Mouse (Mus musculus) hindbrain, embryonic 11.5 days (tissue): Measurements from ENCODE around the gene Lasp1. TPM values are rescaled to one million over a fixed set of nuclear protein-coding genes. Genes with fewer than 3 reads are reported as not detected.
A peak's percentile ranks its signal among the peaks of the same experiment; 100 is the strongest.

Experiments used
- ATAC-seq: fragments of 200-750 bp; cut with Nextera tagmentation; 2 replicates; pipeline ENCODE4 v1.8.0; 2017; ENCODE audit warnings: mild to moderate bottlenecking, moderate TSS enrichment, moderate library complexity; ENCODE audit not compliant: low FRiP score
- DNase-seq: peaks from one replicate; pipeline ENCODE4 v3.0.0-alpha.2; 2015; ENCODE audit warnings: low spot score
- H3K27ac ChIP-seq: fragments of 300-500 bp; sonication (generic); 2 replicates; pipeline ENCODE4 v1.5.1; 2014; ENCODE audit warnings: mild to moderate bottlenecking, low read depth, low read length
- H3K27me3 ChIP-seq: fragments of 300-500 bp; sonication (generic); 2 replicates; pipeline ENCODE4 v1.6.1; 2014; ENCODE audit warnings: mild to moderate bottlenecking, low read length, moderate library complexity, mixed read lengths; ENCODE audit not compliant: control insufficient read depth, insufficient read depth
- H3K36me3 ChIP-seq: fragments of 300-500 bp; sonication (generic); 2 replicates; pipeline ENCODE4 v1.6.1; 2014; ENCODE audit warnings: mild to moderate bottlenecking, low read length, moderate library complexity, mixed read lengths; ENCODE audit not compliant: control insufficient read depth, insufficient read depth
- H3K4me1 ChIP-seq: fragments of 300-500 bp; sonication (generic); replicated peaks from 2 replicates; pipeline ENCODE4 v1.6.1; 2014; ENCODE audit warnings: low read length, mixed read lengths; ENCODE audit not compliant: control insufficient read depth, insufficient read depth
- H3K4me2 ChIP-seq: fragments of 300-500 bp; sonication (generic); replicated peaks from 2 replicates; pipeline ENCODE4 v1.6.1; 2014; ENCODE audit warnings: mild to moderate bottlenecking, low read depth, low read length
- H3K4me3 ChIP-seq: fragments of 300-500 bp; sonication (generic); 2 replicates; pipeline ENCODE4 v1.5.1; 2014; ENCODE audit warnings: low read depth, low read length
- H3K9ac ChIP-seq: fragments of 300-500 bp; sonication (generic); 2 replicates; pipeline ENCODE4 v1.6.1; 2014; ENCODE audit warnings: low read depth, low read length
- H3K9me3 ChIP-seq: fragments of 300-500 bp; sonication (generic); 2 replicates; pipeline ENCODE4 v1.6.1; 2016; ENCODE audit warnings: low read length; ENCODE audit not compliant: control insufficient read depth
- WGBS: fragments of 180-500 bp; shearing (Covaris S2); extraction: QIAGEN DNeasy Blood & Tissue Kit; methylation state at CpG from one replicate; pipeline ENCODE4 v1.1.7; 2014; 5-methylcytosine and 5-hydroxymethylcytosine counted together
- polyA plus RNA-seq: library from polyadenylated mRNA; unstranded; fragments of >200 nt; fragmentation: Nextera tagmentation; extraction: Ambion mirVana; gene quantifications from 2 replicates; pipeline ENCODE4 v1.2.1, GENCODE M21; 2014

Lasp1 gene
- polyA plus RNA-seq, 1 experiment from 2014 or later: 45.8 TPM

- H3K36me3 ChIP-seq: no peaks in the 10 kb centered on the region
- H3K9ac ChIP-seq: no peak overlapping the region
- no peaks in the 10 kb centered on the region for H3K9me3 ChIP-seq
- H3K4me2 ChIP-seq: no peak overlapping the region
- H3K27ac ChIP-seq: no peak overlapping the region
- ATAC-seq: no peak
- no peaks in the 10 kb centered on the region for H3K27me3 ChIP-seq
- no peaks in the 10 kb centered on the region for H3K4me1 ChIP-seq
- no peak for DNase-seq
- WGBS: 97% methylated on average over 1 of the region's 1 CpGs
- no peak overlapping the region for H3K4me3 ChIP-seq
Observed at GRCm38 (mm10) chr11:97874396-97874795, 75.6 kb downstream of the Lasp1 start.

GRCm38 (mm10) chr11:97877341-97877740, 78.5 kb downstream of the Lasp1 start:
- H3K36me3 ChIP-seq: no peaks in the 10 kb centered on the region
- H3K9ac ChIP-seq: no peak overlapping the region
- no peaks in the 10 kb centered on the region for H3K27me3 ChIP-seq
- 76% methylated on average over 2 of the region's 2 CpGs for WGBS
- ATAC-seq (no peak), DNase-seq (no peak)
- no peak overlapping the region for H3K4me2 ChIP-seq
- H3K27ac ChIP-seq: no peak overlapping the region
- H3K9me3 ChIP-seq: no peaks in the 10 kb centered on the region
- H3K4me1 ChIP-seq: no peaks in the 10 kb centered on the region
- H3K4me3 ChIP-seq: no peak overlapping the region

DNA sequence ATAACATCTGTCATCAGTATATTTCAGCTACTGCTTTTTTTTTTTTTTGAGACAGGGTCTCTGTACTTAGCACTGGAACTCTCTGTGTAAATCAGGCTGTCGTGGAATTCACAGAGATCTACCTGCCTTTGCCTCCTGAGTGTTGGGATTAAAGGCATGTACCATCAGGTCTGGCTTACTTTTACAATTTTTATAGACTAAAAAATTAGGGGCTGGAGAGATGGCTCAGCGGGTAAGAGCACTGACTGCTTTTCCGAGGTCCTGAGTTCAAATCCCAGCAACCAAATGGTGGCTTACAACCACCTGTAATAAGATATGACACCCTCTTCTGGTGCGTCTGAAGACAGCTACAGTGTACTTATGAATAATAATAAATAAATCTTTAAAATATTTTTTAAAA, 81.6 kb downstream of the Lasp1 start:
- 90% methylated on average over 4 of the region's 4 CpGs for WGBS

GRCm38 (mm10) chr11:97883542-97883917, 84.7 kb downstream of the Lasp1 start:
- ATAC-seq: peak; percentile 46; the same call in 1 of the 2 replicates
- Histone ChIP-seq H3K9ac (peak overlapping the region; percentile 63), H3K4me2 (peak overlapping the region; percentile 56), H3K27me3 (no peaks in the 10 kb centered on the region), H3K4me1 (no peaks in the 10 kb centered on the region), H3K27ac (peak overlapping the region; percentile 80), H3K9me3 (no peaks in the 10 kb centered on the region), H3K4me3 (peak overlapping the region; percentile 54), H3K36me3 (no peaks in the 10 kb centered on the region)
- DNase-seq: peak; percentile 83
- WGBS: 7% methylated on average over 26 of the region's 26 CpGs

More for the DNA sequence above, 81.6 kb downstream of the Lasp1 start:
- H3K4me1 ChIP-seq: no peaks in the 10 kb centered on the region
- H3K36me3 ChIP-seq: no peaks in the 10 kb centered on the region
- no peak overlapping the region for H3K9ac ChIP-seq
- H3K9me3 ChIP-seq: no peaks in the 10 kb centered on the region
- H3K27ac ChIP-seq: no peak overlapping the region
- DNase-seq (no peak), ATAC-seq (no peak)
- H3K4me3 ChIP-seq: no peak overlapping the region
- no peak overlapping the region for H3K4me2 ChIP-seq
- no peaks in the 10 kb centered on the region for H3K27me3 ChIP-seq

GRCm38 (mm10) chr11:97883918-97884600, 85.3 kb downstream of the Lasp1 start, which contains the start of gene Fbxo47:
Gene Fbxo47 (minus strand): TSS chr11:97884154.
- Histone ChIP-seq H3K4me1 (no peaks in the 10 kb centered on the region), H3K4me2 (peak within 1 kb of the TSS; percentile 56), H3K9ac (peak within 1 kb of the TSS; percentile 63), H3K27ac (peak within 1 kb of the TSS; percentile 80), H3K4me3 (peak within 1 kb of the TSS; percentile 54), H3K27me3 (no peaks in the 10 kb centered on the region), H3K36me3 (no peaks in the 10 kb centered on the region), H3K9me3 (no peaks in the 10 kb centered on the region)
- ATAC-seq (peak; percentile 96), DNase-seq (peak; percentile 98)
- WGBS: under 1% methylated on average over 37 of the region's 37 CpGs

DNA sequence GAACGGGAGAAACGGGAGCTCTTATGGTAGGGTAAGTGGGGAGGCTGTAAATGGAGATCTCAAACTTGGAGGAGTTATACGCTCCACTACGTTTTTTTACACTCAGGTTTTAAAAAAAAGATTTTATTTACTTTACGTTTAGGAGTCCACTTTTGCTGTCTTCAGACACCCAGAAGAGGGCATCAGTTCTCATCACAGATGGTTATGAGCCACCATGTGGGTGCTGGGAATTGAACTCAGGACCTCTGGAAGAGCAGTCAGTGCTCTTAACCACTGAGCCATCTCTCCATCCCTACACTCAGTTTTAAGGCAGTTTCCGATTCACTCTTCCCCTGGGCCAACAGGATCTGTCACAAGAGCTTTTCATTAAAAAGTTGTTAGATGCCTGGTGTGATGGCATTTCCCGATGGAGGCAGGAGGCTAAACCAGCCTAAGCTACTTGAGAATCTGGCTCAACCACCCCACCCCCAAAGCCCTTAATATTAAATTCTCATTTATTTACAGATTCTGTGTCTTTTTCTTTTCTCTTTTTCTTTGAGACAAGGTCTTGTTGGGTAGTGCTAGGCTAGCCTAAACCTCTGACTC, 85.9 kb downstream of the Lasp1 start:
- H3K4me2 ChIP-seq: peak overlapping the region; percentile 35
- DNase-seq (no peak), ATAC-seq (peak; percentile 39; the same call in 1 of the 2 replicates)
- H3K9me3 ChIP-seq: no peaks in the 10 kb centered on the region
- 27% methylated on average over 7 of the region's 7 CpGs for WGBS
- H3K4me3 ChIP-seq: peak overlapping the region; percentile 54
- H3K27me3 ChIP-seq: no peaks in the 10 kb centered on the region
- no peaks in the 10 kb centered on the region for H3K4me1 ChIP-seq
- peak overlapping the region; percentile 80 for H3K27ac ChIP-seq
- H3K9ac ChIP-seq: no peak overlapping the region; the same call in 1 of the 2 replicates
- no peaks in the 10 kb centered on the region for H3K36me3 ChIP-seq

- no peaks in the 10 kb centered on the region for H3K9me3 ChIP-seq
- no peaks in the 10 kb centered on the region for H3K4me1 ChIP-seq
- H3K9ac ChIP-seq: no peak overlapping the region
- no peak overlapping the region for H3K27ac ChIP-seq
- 92% methylated on average over 2 of the region's 2 CpGs for WGBS
- ATAC-seq (no peak), DNase-seq (no peak)
- no peak overlapping the region for H3K4me3 ChIP-seq
- no peaks in the 10 kb centered on the region for H3K36me3 ChIP-seq
- no peaks in the 10 kb centered on the region for H3K27me3 ChIP-seq
- H3K4me2 ChIP-seq: no peak overlapping the region
Observed at GRCm38 (mm10) chr11:97885296-97885915, 86.6 kb downstream of the Lasp1 start.
